Mouse (Mus musculus) hindbrain, embryonic 11.5 days (tissue): ENCODE measurements at regions not wholly inside any gene's neighbourhood (a gene's known extent, or its start where the extent isn't known, plus 50 kb on each side); places are given as distances from the start of the nearest gene placed in this dataset.
A peak's percentile ranks its signal among the peaks of the same experiment; 100 is the strongest.

Experiments used
- ATAC-seq: fragments of 200-750 bp; cut with Nextera tagmentation; 2 replicates; pipeline ENCODE4 v1.8.0; 2017; ENCODE audit warnings: mild to moderate bottlenecking, moderate TSS enrichment, moderate library complexity; ENCODE audit not compliant: low FRiP score
- DNase-seq: peaks from one replicate; pipeline ENCODE4 v3.0.0-alpha.2; 2015; ENCODE audit warnings: low spot score
- H3K27ac ChIP-seq: fragments of 300-500 bp; sonication (generic); 2 replicates; pipeline ENCODE4 v1.5.1; 2014; ENCODE audit warnings: mild to moderate bottlenecking, low read depth, low read length
- H3K27me3 ChIP-seq: fragments of 300-500 bp; sonication (generic); 2 replicates; pipeline ENCODE4 v1.6.1; 2014; ENCODE audit warnings: mild to moderate bottlenecking, low read length, moderate library complexity, mixed read lengths; ENCODE audit not compliant: control insufficient read depth, insufficient read depth
- H3K36me3 ChIP-seq: fragments of 300-500 bp; sonication (generic); 2 replicates; pipeline ENCODE4 v1.6.1; 2014; ENCODE audit warnings: mild to moderate bottlenecking, low read length, moderate library complexity, mixed read lengths; ENCODE audit not compliant: control insufficient read depth, insufficient read depth
- H3K4me1 ChIP-seq: fragments of 300-500 bp; sonication (generic); replicated peaks from 2 replicates; pipeline ENCODE4 v1.6.1; 2014; ENCODE audit warnings: low read length, mixed read lengths; ENCODE audit not compliant: control insufficient read depth, insufficient read depth
- H3K4me2 ChIP-seq: fragments of 300-500 bp; sonication (generic); replicated peaks from 2 replicates; pipeline ENCODE4 v1.6.1; 2014; ENCODE audit warnings: mild to moderate bottlenecking, low read depth, low read length
- H3K4me3 ChIP-seq: fragments of 300-500 bp; sonication (generic); 2 replicates; pipeline ENCODE4 v1.5.1; 2014; ENCODE audit warnings: low read depth, low read length
- H3K9ac ChIP-seq: fragments of 300-500 bp; sonication (generic); 2 replicates; pipeline ENCODE4 v1.6.1; 2014; ENCODE audit warnings: low read depth, low read length
- H3K9me3 ChIP-seq: fragments of 300-500 bp; sonication (generic); 2 replicates; pipeline ENCODE4 v1.6.1; 2016; ENCODE audit warnings: low read length; ENCODE audit not compliant: control insufficient read depth
- WGBS: fragments of 180-500 bp; shearing (Covaris S2); extraction: QIAGEN DNeasy Blood & Tissue Kit; methylation state at CpG from one replicate; pipeline ENCODE4 v1.1.7; 2014; 5-methylcytosine and 5-hydroxymethylcytosine counted together

DNA sequence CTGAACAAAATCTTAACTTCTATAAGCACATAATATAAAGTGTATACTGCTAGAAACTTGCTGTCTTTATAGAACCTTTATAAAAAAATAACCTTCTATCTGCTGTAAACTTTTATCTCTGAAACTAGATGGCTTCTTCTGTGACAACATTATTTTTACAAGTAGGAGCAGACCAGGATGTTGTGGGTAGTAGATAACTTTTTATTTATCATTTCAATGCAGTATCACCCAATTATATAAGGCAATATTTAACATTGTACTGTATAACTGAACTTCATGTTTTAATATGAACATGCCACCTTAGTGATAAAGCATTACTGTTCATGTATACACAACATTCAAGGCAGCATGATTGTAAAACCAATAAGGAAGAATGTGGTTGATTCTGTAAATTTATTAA, 5024.1 kb upstream of the Gm7489 start:
- no peak overlapping the region for H3K4me3 ChIP-seq
- H3K9me3 ChIP-seq: no peaks in the 10 kb centered on the region
- H3K4me2 ChIP-seq: no peak overlapping the region
- no peaks in the 10 kb centered on the region for H3K36me3 ChIP-seq
- H3K9ac ChIP-seq: no peak overlapping the region
- no peaks in the 10 kb centered on the region for H3K27me3 ChIP-seq
- H3K27ac ChIP-seq: no peak overlapping the region
- ATAC-seq (no peak), DNase-seq (no peak)
- no peaks in the 10 kb centered on the region for H3K4me1 ChIP-seq

DNA sequence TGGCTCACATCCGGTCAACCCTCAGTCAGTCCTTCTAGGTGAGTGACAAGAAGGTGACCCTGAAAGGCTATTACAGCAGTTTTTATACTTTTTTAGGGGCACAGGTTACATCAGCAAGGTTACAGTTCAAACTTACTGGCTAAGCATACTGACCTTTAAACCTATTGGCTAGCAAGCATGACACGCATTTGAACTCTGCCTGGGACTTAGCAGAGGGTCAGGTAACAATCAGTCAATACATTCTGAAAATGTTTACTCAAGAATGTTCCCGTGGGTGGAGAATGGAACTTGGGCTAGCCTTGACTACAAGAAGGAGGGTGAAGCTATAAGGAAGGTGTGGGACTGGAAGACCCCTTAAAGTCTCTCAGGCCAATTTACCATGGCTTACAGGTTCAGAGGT, 4986.2 kb upstream of the Gm7489 start:
- Histone ChIP-seq H3K27me3 (no peaks in the 10 kb centered on the region), H3K27ac (no peak overlapping the region), H3K9ac (no peak overlapping the region), H3K4me3 (no peak overlapping the region), H3K4me1 (no peaks in the 10 kb centered on the region), H3K9me3 (no peaks in the 10 kb centered on the region), H3K36me3 (no peaks in the 10 kb centered on the region), H3K4me2 (no peak overlapping the region)
- WGBS: 69% methylated on average over 3 of the region's 3 CpGs
- DNase-seq (no peak), ATAC-seq (no peak)

DNA sequence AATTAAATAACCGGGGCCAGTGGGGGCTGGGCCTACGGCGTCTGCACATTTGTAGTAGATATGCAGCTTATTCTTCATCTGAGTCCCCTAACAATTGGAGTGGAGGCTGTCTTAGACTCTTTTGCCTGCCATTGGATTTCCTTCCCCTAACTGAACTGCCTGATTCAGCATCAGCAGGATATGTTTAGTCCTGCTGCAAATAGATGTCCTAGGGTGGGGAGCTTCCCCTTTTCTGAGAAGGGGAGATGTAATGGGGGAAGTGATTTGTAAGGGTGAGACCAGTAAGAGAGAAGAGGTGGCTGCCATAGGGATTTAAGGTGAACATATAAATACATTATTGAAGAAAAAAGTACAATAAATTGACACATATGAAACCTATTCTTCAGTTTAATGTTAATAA, 4980.0 kb upstream of the Gm7489 start:
- no peaks in the 10 kb centered on the region for H3K9me3 ChIP-seq
- H3K27ac ChIP-seq: no peak overlapping the region
- no peak for ATAC-seq
- H3K4me3 ChIP-seq: no peak overlapping the region
- no peak for DNase-seq
- no peak overlapping the region for H3K4me2 ChIP-seq
- H3K4me1 ChIP-seq: no peaks in the 10 kb centered on the region
- no peaks in the 10 kb centered on the region for H3K36me3 ChIP-seq
- 81% methylated on average over 3 of the region's 3 CpGs for WGBS
- H3K9ac ChIP-seq: no peak overlapping the region
- no peaks in the 10 kb centered on the region for H3K27me3 ChIP-seq

DNA sequence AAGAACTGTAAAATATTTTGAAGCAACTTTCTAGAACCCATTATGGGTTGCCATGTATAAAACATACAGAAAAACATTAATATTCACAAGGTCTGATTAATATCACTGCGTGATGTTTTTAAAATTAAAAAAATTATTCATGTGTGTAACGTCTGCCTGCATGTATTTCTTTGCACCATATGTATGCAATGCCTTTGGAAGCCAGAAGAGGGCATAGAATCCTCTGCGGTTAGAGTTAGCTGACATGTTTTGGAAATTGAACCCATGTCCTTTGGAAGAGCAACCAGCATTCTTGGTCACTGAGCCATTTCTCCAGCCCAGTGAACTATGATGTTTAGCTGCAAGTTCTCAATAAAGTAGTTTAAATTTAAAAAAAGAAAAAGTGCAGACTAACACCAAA, 4958.8 kb upstream of the Gm7489 start:
- Histone ChIP-seq H3K9ac (no peak overlapping the region), H3K4me2 (no peak overlapping the region), H3K36me3 (no peaks in the 10 kb centered on the region), H3K27ac (no peak overlapping the region), H3K27me3 (no peaks in the 10 kb centered on the region), H3K4me1 (no peaks in the 10 kb centered on the region), H3K4me3 (no peak overlapping the region), H3K9me3 (no peaks in the 10 kb centered on the region)
- whole genome bisulfite sequencing: 37% methylated on average over 3 of the region's 3 CpGs
- ATAC-seq (peak; percentile 43; the same call in 1 of the 2 replicates), DNase-seq (no peak)

DNA sequence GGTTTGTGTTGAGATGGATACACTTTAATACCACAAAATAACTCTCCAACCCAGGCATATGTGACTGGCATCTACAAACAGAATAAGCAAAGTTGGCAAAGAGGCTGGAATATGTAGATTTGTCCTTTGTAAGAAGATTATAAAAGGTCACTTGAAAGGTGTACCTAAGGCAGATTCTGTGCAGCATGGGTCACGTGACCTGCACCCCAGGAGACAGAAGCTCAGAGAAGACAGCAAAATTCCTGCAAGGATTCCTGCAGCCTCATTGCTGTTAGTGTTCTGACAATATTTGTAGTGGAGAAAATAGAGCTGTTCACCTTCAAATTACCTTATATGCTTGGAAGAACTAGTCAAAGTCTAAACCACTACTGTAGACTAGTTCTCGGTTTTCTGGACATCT, 4938.6 kb upstream of the Gm7489 start:
- Histone ChIP-seq H3K36me3 (no peaks in the 10 kb centered on the region), H3K27ac (no peak overlapping the region), H3K4me2 (no peak overlapping the region), H3K9me3 (no peaks in the 10 kb centered on the region), H3K27me3 (no peaks in the 10 kb centered on the region), H3K9ac (no peak overlapping the region), H3K4me1 (no peaks in the 10 kb centered on the region), H3K4me3 (no peak overlapping the region)
- WGBS: 82% methylated on average over 2 of the region's 2 CpGs
- no peak for DNase-seq
- no peak for ATAC-seq

DNA sequence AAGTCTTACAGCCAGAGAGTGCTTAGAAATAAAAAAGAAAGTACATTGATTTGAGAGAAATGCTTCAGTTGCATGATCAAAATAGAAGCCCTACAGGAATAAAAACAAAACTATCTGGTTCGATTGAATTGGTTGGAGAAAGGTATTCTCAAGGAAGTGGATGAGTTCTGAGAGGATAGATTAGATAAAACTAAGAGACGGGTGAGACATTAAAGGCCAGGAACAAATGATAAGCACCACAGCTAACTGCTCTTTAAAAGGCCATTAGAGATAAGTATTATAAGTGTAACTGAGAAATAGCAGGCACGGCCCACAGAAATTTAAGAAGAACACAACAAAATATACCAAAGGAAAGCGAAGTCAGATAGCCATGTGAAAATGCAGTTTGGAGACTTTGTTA, 4908.5 kb upstream of the Gm7489 start:
- H3K27ac ChIP-seq: no peak overlapping the region
- ATAC-seq: no peak
- no peak overlapping the region for H3K4me2 ChIP-seq
- no peak for DNase-seq
- H3K9me3 ChIP-seq: no peaks in the 10 kb centered on the region
- H3K4me3 ChIP-seq: no peak overlapping the region
- H3K9ac ChIP-seq: no peak overlapping the region
- H3K27me3 ChIP-seq: no peaks in the 10 kb centered on the region
- H3K36me3 ChIP-seq: no peaks in the 10 kb centered on the region
- no peaks in the 10 kb centered on the region for H3K4me1 ChIP-seq
- 91% methylated on average over 4 of the region's 4 CpGs for WGBS

DNA sequence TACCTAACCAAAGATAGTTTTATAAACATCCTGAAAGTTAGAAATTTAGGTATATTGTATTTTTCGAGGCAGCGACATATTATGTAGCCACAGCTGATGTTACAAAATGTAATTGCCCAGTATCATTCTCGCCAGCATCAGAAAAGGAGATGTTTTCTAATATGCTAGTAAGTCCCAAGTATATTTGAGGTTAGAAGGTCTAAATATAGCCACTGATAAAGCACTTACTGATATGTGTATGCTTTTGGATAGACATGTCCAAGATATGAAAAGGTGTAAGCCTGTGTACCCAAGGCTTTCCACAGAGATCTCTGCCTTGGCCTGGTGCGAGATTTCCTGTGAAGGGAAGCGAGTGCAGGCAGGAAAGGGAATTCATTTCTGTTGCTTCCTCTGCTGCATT, 4908.1 kb upstream of the Gm7489 start:
- no peaks in the 10 kb centered on the region for H3K27me3 ChIP-seq
- H3K4me2 ChIP-seq: no peak overlapping the region
- no peak overlapping the region for H3K9ac ChIP-seq
- DNase-seq (no peak), ATAC-seq (no peak)
- WGBS: 91% methylated on average over 5 of the region's 5 CpGs
- H3K4me3 ChIP-seq: no peak overlapping the region
- no peaks in the 10 kb centered on the region for H3K9me3 ChIP-seq
- H3K36me3 ChIP-seq: no peaks in the 10 kb centered on the region
- no peaks in the 10 kb centered on the region for H3K4me1 ChIP-seq
- H3K27ac ChIP-seq: no peak overlapping the region
